Comparison of ENCODE assay signal across 26 mouse cellular contexts in the genomic region with DNA sequence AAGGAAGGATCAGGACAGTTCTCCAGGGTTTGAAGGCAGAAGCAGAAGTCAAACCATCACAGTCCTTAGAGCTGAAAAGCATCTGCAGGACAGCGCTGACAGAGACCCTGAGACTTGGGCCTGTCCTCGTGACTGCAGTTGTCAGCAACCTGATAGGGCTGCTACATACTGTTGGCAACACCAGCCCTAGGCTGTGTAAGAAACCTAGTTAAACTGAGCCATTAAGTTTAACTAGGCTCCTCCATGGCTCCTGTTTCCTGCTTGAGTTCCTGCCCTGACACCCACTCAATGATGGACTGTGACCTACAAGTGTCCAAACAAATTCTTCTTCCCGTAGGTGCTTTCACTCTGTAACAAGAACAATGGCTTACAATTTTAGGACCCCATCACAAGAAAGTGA. TPM values are rescaled to one million over a fixed set of nuclear protein-coding genes. Genes with fewer than 3 reads are reported as not detected.
DNase-seq lines count a peak whose midpoint lies in the region; ATAC-seq lines count a peak whose summit lies in the region.
"Had no signal": no experiment of that assay in that cellular context is flagged by ENCODE, and none has a peak within 500 bp of the region (broad histone marks: within the 10 kb centered on the region; RNA-seq: fewer than 3 reads in every experiment).

No protein-coding gene starts in this region.

- H3K9ac ChIP-seq in kidney, embryonic 16.5 days (replicated peaks; ENCODE audit: low read length) = no peak overlapping the region
- H3K9ac ChIP-seq: embryonic facial prominence, embryonic 12.5 days; forebrain, embryonic 13.5 days; forebrain, embryonic 15.5 days had no signal

- no peaks in the 10 kb centered on the region for H3K36me3 ChIP-seq in kidney, embryonic 16.5 days (ENCODE audit: insufficient read depth, low read length)
- H3K36me3 ChIP-seq: embryonic facial prominence, embryonic 10.5 days; embryonic facial prominence, embryonic 12.5 days; forebrain, embryonic 15.5 days; G1E had no signal

- H3K4me1 ChIP-seq in kidney, embryonic 16.5 days (ENCODE audit: insufficient read depth, low read length) = no peaks in the 10 kb centered on the region
- H3K4me1 ChIP-seq: embryonic facial prominence, embryonic 12.5 days; forebrain, embryonic 13.5 days; forebrain, embryonic 15.5 days had no signal

- ATAC-seq in kidney, embryonic 16.5 days (ENCODE audit: low FRiP score, low TSS enrichment) = 0 out of 2 replicates have a peak, but pooled peaks have one; percentile 57
- ATAC-seq: activated CD4-positive, CD25-positive, alpha-beta regulatory T cell, adult 4 months; CD4-positive, CD25-positive, alpha-beta regulatory T cell, adult 4 months; forebrain, embryonic 13.5 days; forebrain, embryonic 15.5 days; Patski had no signal

- DNase-seq in heart, adult 11 months = peak; percentile 13
- no peak for DNase-seq in heart, postnatal 10 days
- DNase-seq in kidney, postnatal 10 days = no peak
- DNase-seq in forelimb bud, embryonic 11.5 days (ENCODE audit: low read depth, low spot score) = peak; percentile 57
- DNase-seq in testis, postnatal 14 days (ENCODE audit: low spot score) = no peak
- DNase-seq: adrenal gland, adult 8-10 months; adrenal gland, postnatal 14 days; adrenal gland, postnatal 36 days; B cell, adult 2 months; cerebellum, adult 11-12 months; cerebellum, adult 2 months; cerebellum, adult 9-10 months; cerebellum, postnatal 10 days; cerebellum, postnatal 25 days had no signal

- 30% methylated on average over 3 of the region's 3 CpGs for WGBS in kidney, embryonic 16.5 days

- H3K4me3 ChIP-seq in kidney, embryonic 16.5 days (ENCODE audit: low read length) = no peak overlapping the region
- H3K4me3 ChIP-seq: embryonic facial prominence, embryonic 10.5 days; embryonic facial prominence, embryonic 12.5 days; forebrain, embryonic 13.5 days; forebrain, embryonic 15.5 days had no signal

- H3K27ac ChIP-seq in kidney, embryonic 16.5 days (ENCODE audit: low read length) = no peak overlapping the region
- H3K27ac ChIP-seq: embryonic facial prominence, embryonic 10.5 days; embryonic facial prominence, embryonic 12.5 days; forebrain, embryonic 13.5 days; forebrain, embryonic 15.5 days had no signal

- no peak overlapping the region for H3K4me2 ChIP-seq in kidney, embryonic 16.5 days (replicated peaks; ENCODE audit: low read depth, low read length)
- H3K4me2 ChIP-seq: embryonic facial prominence, embryonic 12.5 days; forebrain, embryonic 13.5 days; forebrain, embryonic 15.5 days had no signal

- no peaks in the 10 kb centered on the region for H3K27me3 ChIP-seq in kidney, embryonic 16.5 days (ENCODE audit: insufficient read depth, low read length)
- H3K27me3 ChIP-seq: CH12.LX; embryonic facial prominence, embryonic 12.5 days; forebrain, embryonic 13.5 days; forebrain, embryonic 15.5 days had no signal

- intact Hi-C loops in heart, postnatal 10 days (cut with DNase I) = no loop called here

- H3K9me3 ChIP-seq in kidney, embryonic 16.5 days (ENCODE audit: low read length) = no peaks in the 10 kb centered on the region
- H3K9me3 ChIP-seq: embryonic facial prominence, embryonic 10.5 days; embryonic facial prominence, embryonic 12.5 days; forebrain, embryonic 13.5 days; forebrain, embryonic 15.5 days; G1E had no signal

RNA-seq across cellular contexts. Expression of gene Mael, which starts 33.4 kb away (rescaled TPM):
- not detected for total RNA-seq in heart, postnatal 10 days (2021)
- 0.42 TPM in 1 of 2 replicates, not detected in the other for polyA plus RNA-seq in kidney, embryonic 16.5 days (2015; fragmentation: Nextera tagmentation; extraction: Ambion mirVana)
- total RNA-seq: adrenal gland, adult 18-20 months; adrenal gland, adult 8-10 months; adrenal gland, postnatal 14 days; adrenal gland, postnatal 36 days; CH12.LX had no signal
- polyA plus RNA-seq: activated CD4-positive, CD25-positive, alpha-beta regulatory T cell, adult 4 months; CD4-positive, CD25-positive, alpha-beta regulatory T cell, adult 4 months; embryonic facial prominence, embryonic 10.5 days; forebrain, embryonic 11.5 days; forebrain, embryonic 13.5 days; forebrain, embryonic 15.5 days; G1E; Patski had no signal

RNA-seq across cellular contexts. Expression of gene Ildr2, which starts 48.8 kb away (rescaled TPM):
- total RNA-seq in heart, postnatal 10 days (2021) = 1 to 10 TPM; 3.8 to 4.6 TPM
- polyA plus RNA-seq in kidney, embryonic 16.5 days (2015; fragmentation: Nextera tagmentation; extraction: Ambion mirVana) = 1.5 and 1.6 TPM in 2 replicates
- total RNA-seq: CH12.LX had no signal
- polyA plus RNA-seq: activated CD4-positive, CD25-positive, alpha-beta regulatory T cell, adult 4 months; CD4-positive, CD25-positive, alpha-beta regulatory T cell, adult 4 months; G1E had no signal

Comparison
In these comparisons a context has a peak if more than half of its experiments do, and no peak if none do; other contexts are left out.
1. DNase-seq: peak in heart, adult 11 months (single experiment) and forelimb bud, embryonic 11.5 days (single experiment); none in heart, postnatal 10 days (0 of 2), kidney, postnatal 10 days (single experiment) and testis, postnatal 14 days (single experiment).